Mouse (Mus musculus) liver, postnatal 0 days (tissue): ENCODE measurements around the gene Irf3.

Experiments used
- CTCF ChIP-seq: sonication (generic); IDR thresholded peaks from 2 replicates; pipeline ENCODE4 v1.5.1; 2016; ENCODE audit warnings: antibody characterized with exemption, low read depth
- EP300 ChIP-seq: IDR thresholded peaks from 2 replicates; pipeline ENCODE4 v1.6.1; 2016; ENCODE audit warnings: antibody characterized with exemption, low read depth, mild to moderate bottlenecking

GRCm38 (mm10) chr7:45006503-45006902 lies 9.1 kb downstream of the Irf3 start:
- no peak for TF ChIP-seq EP300
- no peak for TF ChIP-seq CTCF
